ENCODE assay signal across 10 mouse cellular contexts in genomic region chr11:31828011-31828770, GRCm38 (mm10). TPM values are rescaled to one million over a fixed set of nuclear protein-coding genes. Genes with fewer than 3 reads are reported as not detected.
DNase-seq lines count a peak whose midpoint lies in the region; ATAC-seq and TF ChIP-seq lines count a peak whose summit lies in the region.
"Had no signal": no experiment of that assay in that cellular context is flagged by ENCODE, and none has a peak within 500 bp of the region (broad histone marks: within the 10 kb centered on the region; RNA-seq: fewer than 3 reads in every experiment).

No protein-coding gene starts in this region.

- peak; percentile 39 for DNase-seq in heart, postnatal 0 days (ENCODE audit: low spot score)
- no peak for DNase-seq in heart, adult 9 months (ENCODE audit: low spot score in 2 of 2)
- DNase-seq in embryo, embryonic 10.5 days (ENCODE audit: low spot score) = peak; percentile 56
- peak; percentile 96 for DNase-seq in kidney, adult 9 months
- peak; percentile 25 to 60 for DNase-seq in lung, postnatal 4 days
- DNase-seq in cerebellum, adult 11-12 months = no peak
- DNase-seq in adrenal gland, adult 8-10 months = no peak
- DNase-seq: adrenal gland, postnatal 14 days had no signal

- H3K9me3 ChIP-seq in heart, postnatal 0 days (replicated peaks; ENCODE audit: control insufficient read depth, low read length) = no peaks in the 10 kb centered on the region

- peaks cover 22% of the 10 kb centered on the region for H3K4me1 ChIP-seq in heart, postnatal 0 days (ENCODE audit: control insufficient read depth, insufficient read depth)

- no peak for TF ChIP-seq CTCF in heart, postnatal 0 days (IDR thresholded peaks at IDR 0.05; ENCODE audit: low read depth)

- no peak overlapping the region for H3K4me2 ChIP-seq in heart, postnatal 0 days (ENCODE audit: low read depth, low read length)

- no peak overlapping the region for H3K9ac ChIP-seq in heart, postnatal 0 days (replicated peaks; ENCODE audit: low read depth, low read length)

- 0 out of 2 replicates have a peak overlapping the region, but pooled peaks have one; percentile 16 for H3K27ac ChIP-seq in heart, postnatal 0 days (ENCODE audit: low read depth)

- H3K4me3 ChIP-seq in heart, postnatal 0 days (ENCODE audit: low read depth, low read length) = no peak overlapping the region

- H3K27me3 ChIP-seq in heart, postnatal 0 days (ENCODE audit: control insufficient read depth, insufficient read depth, low read length) = no peaks in the 10 kb centered on the region
- H3K27me3 ChIP-seq: CH12.LX had no signal

- peak; percentile 39; the same call in 1 of the 2 replicates for ATAC-seq in heart, postnatal 0 days (ENCODE audit: insufficient read depth, low read depth)
- no peak for ATAC-seq in megakaryocyte, adult 5-6 weeks (ENCODE audit: poor library complexity, severe bottlenecking)

- TF ChIP-seq EP300 in heart, postnatal 0 days (IDR thresholded peaks at IDR 0.05; ENCODE audit: low read depth) = no peak

- 65% methylated on average over 4 of the region's 4 CpGs for whole genome bisulfite sequencing in heart, postnatal 0 days

- no peaks in the 10 kb centered on the region for H3K36me3 ChIP-seq in heart, postnatal 0 days (replicated peaks; ENCODE audit: control insufficient read depth, insufficient read depth, low read length)

RNA-seq across cellular contexts. Expression of gene Cpeb4, which starts 43.8 kb away (rescaled TPM):
- 30.2 and 39.6 TPM in 2 replicates for total RNA-seq in heart, postnatal 0 days (2014; rRNA removed; ENCODE audit: low replicate concordance)
- polyA plus RNA-seq in heart, postnatal 0 days (2015; fragmentation: Nextera tagmentation; extraction: Ambion mirVana) = 6.5 and 7.2 TPM in 2 replicates
- 100 to 1,000 TPM in 3 of 4 experiments, 10 to 100 TPM in 1; 96.9 to 175 (median 107) TPM for total RNA-seq in adrenal gland, adult 8-10 months (2022)
- total RNA-seq in megakaryocyte, adult 5-6 weeks (2015) = 25.3 and 27.1 TPM in 2 replicates
- total RNA-seq in megakaryocyte, adult 5-6 weeks (2017) = 17.7 and 22.8 TPM in 2 replicates

Comparison
In these comparisons a context has a peak if more than half of its experiments do, and no peak if none do; other contexts are left out.
1. DNase-seq: peak in heart, postnatal 0 days (single experiment), embryo, embryonic 10.5 days (single experiment), kidney, adult 9 months (single experiment) and lung, postnatal 4 days (2 of 2); none in heart, adult 9 months (0 of 2), cerebellum, adult 11-12 months (single experiment) and adrenal gland, adult 8-10 months (single experiment).